Mouse (Mus musculus): ENCODE measurements around the gene Doxl2. TPM values are rescaled to one million over a fixed set of nuclear protein-coding genes. Genes with fewer than 3 reads are reported as not detected.
A peak's percentile ranks its signal among the peaks of the same experiment; 100 is the strongest.

The Doxl2 gene
- polyA plus RNA-seq, 1 experiment = 0.05 TPM

DNA sequence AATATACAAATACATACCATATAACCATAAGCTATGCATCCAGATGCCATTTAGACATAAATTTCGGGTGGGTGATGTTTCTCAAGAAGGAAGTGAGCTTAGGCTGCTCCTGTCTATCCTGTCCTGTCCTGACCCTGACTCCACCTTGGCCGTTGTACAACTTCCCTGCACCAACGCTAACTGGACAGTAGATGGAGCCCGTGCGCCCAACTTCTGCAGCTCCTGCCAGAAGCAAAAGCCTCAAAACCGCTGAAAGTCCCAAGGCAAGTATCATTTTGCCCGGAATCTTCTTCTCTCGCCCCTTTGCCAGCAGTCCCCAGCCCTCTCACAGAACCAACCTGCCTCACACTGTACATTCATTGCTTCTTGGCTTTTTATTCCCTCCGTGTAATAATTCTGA is 33.2 kb downstream of the Doxl2 start:
- H3K27me3 ChIP-seq (ENCODE audit: control insufficient read depth, insufficient read depth, low read length) = no peaks in the 10 kb centered on the region
- peak; percentile 61 for DNase-seq
- no peak overlapping the region for H3K4me3 ChIP-seq (ENCODE audit: control insufficient read depth, insufficient read depth, low read length)
- 2% methylated on average over 9 of the region's 9 CpGs for WGBS
- peak; percentile 83; the same call in 1 of the 2 replicates for TF ChIP-seq CTCF (IDR thresholded peaks at IDR 0.05; ENCODE audit: borderline replicate concordance, control insufficient read depth, extremely low read depth, insufficient read depth, low read length, poor library complexity)
- no peak for TF ChIP-seq POLR2A (IDR thresholded peaks at IDR 0.05; ENCODE audit: control insufficient read depth, extremely low read depth, insufficient read depth, low read length, poor library complexity)
- no peaks in the 10 kb centered on the region for H3K36me3 ChIP-seq (ENCODE audit: control insufficient read depth, insufficient read depth, low read length)
- H3K27ac ChIP-seq (ENCODE audit: control insufficient read depth, insufficient read depth, low read length) = no peak overlapping the region
- peaks cover 2% of the 10 kb centered on the region for H3K4me1 ChIP-seq (replicated peaks; ENCODE audit: control insufficient read depth, insufficient read depth, low read length)

DNA sequence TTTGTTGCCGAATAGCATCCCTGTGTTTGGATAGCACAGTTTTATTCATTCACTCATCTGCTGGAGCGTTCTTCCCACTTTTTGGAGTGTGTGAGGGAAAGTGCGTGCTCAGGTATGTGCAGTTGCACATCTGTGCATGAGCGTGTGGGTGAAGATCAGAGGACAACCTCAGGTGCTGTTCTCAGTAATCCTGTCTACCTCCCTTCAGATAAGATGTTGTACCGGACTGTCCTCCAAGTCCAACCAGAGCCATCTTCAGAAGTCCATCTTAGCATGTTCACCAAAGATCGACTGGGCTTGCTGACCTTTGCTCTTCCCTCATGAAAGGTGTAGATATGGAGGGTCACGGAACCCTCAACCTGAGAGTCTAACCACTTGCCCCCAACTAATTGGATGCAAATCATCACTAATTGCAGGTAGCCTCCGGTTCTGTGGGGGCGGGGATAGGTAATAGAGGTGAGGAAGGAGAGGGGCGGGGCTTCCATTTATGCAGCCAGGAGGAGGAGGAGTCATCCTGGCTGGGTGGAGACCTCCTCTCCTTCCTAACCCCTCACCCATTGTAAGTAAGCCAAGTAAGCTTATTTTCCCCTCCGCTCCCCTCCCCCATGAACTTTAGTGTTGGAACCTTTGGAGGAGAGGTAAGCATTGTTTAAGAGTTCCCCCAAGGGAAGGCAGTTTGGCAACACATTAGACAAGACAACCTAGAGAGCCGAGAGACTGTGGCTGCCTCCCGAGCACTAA is 33.8 kb downstream of the Doxl2 start:
- TF ChIP-seq CTCF (IDR thresholded peaks at IDR 0.05; ENCODE audit: borderline replicate concordance, control insufficient read depth, extremely low read depth, insufficient read depth, low read length, poor library complexity) (no peak), POLR2A (IDR thresholded peaks at IDR 0.05; ENCODE audit: control insufficient read depth, extremely low read depth, insufficient read depth, low read length, poor library complexity) (no peak)
- Histone ChIP-seq H3K27me3 (ENCODE audit: control insufficient read depth, insufficient read depth, low read length) (no peaks in the 10 kb centered on the region), H3K27ac (ENCODE audit: control insufficient read depth, insufficient read depth, low read length) (no peak overlapping the region), H3K4me3 (ENCODE audit: control insufficient read depth, insufficient read depth, low read length) (no peak overlapping the region), H3K36me3 (ENCODE audit: control insufficient read depth, insufficient read depth, low read length) (no peaks in the 10 kb centered on the region), H3K4me1 (replicated peaks; ENCODE audit: control insufficient read depth, insufficient read depth, low read length) (peaks cover 7% of the 10 kb centered on the region)
- DNase-seq = no peak
- WGBS = 56% methylated on average over 13 of the region's 13 CpGs

DNA sequence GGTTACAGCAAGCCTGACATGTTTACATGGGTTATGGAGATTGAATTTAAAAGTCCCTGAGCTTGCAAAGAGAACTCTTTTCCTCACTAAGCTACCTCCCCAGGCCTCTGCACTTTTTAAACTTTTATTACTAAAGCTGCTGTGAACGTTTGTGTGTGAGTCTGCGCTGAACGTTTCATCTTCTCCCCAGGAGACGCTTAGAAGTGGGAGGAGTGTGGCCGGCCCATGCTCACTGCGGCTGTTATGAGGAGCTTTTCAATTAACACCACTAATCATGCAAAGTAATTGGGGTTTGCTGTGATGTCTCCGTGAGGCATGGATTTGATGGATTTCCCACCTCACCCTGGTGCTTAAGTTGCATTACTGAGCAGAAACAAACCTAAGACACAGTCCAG is 34.4 kb downstream of the Doxl2 start:
- DNase-seq = no peak
- WGBS = 85% methylated on average over 7 of the region's 7 CpGs
- TF ChIP-seq CTCF (IDR thresholded peaks at IDR 0.05; ENCODE audit: borderline replicate concordance, control insufficient read depth, extremely low read depth, insufficient read depth, low read length, poor library complexity) (no peak), POLR2A (IDR thresholded peaks at IDR 0.05; ENCODE audit: control insufficient read depth, extremely low read depth, insufficient read depth, low read length, poor library complexity) (no peak)
- Histone ChIP-seq H3K36me3 (ENCODE audit: control insufficient read depth, insufficient read depth, low read length) (no peaks in the 10 kb centered on the region), H3K27me3 (ENCODE audit: control insufficient read depth, insufficient read depth, low read length) (no peaks in the 10 kb centered on the region), H3K4me1 (replicated peaks; ENCODE audit: control insufficient read depth, insufficient read depth, low read length) (peaks cover 7% of the 10 kb centered on the region), H3K4me3 (ENCODE audit: control insufficient read depth, insufficient read depth, low read length) (no peak overlapping the region), H3K27ac (ENCODE audit: control insufficient read depth, insufficient read depth, low read length) (no peak overlapping the region)

DNA sequence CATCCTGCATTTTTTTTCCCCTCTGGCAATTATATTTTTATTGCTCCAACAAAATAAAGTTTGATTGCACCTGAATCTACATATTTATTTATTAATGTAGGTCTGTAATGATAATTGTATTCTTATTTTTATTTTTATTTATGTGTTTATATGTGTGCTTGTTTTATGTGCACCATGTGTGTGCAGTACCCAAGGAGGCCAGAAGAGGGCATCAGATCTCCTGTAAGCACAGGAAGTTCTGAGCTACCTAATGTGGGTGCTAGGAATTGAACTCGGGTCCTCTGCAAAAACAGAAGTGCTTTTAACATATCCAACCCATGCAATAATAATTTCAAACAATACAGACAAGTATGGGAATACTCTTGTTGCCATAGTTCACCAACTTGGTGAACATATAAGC is 34.9 kb downstream of the Doxl2 start:
- H3K4me3 ChIP-seq (ENCODE audit: control insufficient read depth, insufficient read depth, low read length) = no peak overlapping the region
- H3K36me3 ChIP-seq (ENCODE audit: control insufficient read depth, insufficient read depth, low read length) = no peaks in the 10 kb centered on the region
- peaks cover 7% of the 10 kb centered on the region for H3K4me1 ChIP-seq (replicated peaks; ENCODE audit: control insufficient read depth, insufficient read depth, low read length)
- no peak for DNase-seq
- no peaks in the 10 kb centered on the region for H3K27me3 ChIP-seq (ENCODE audit: control insufficient read depth, insufficient read depth, low read length)
- 100% methylated on average over 1 of the region's 1 CpGs for WGBS
- no peak overlapping the region for H3K27ac ChIP-seq (ENCODE audit: control insufficient read depth, insufficient read depth, low read length)
- TF ChIP-seq CTCF (IDR thresholded peaks at IDR 0.05; ENCODE audit: borderline replicate concordance, control insufficient read depth, extremely low read depth, insufficient read depth, low read length, poor library complexity) (no peak), POLR2A (IDR thresholded peaks at IDR 0.05; ENCODE audit: control insufficient read depth, extremely low read depth, insufficient read depth, low read length, poor library complexity) (no peak)

DNA sequence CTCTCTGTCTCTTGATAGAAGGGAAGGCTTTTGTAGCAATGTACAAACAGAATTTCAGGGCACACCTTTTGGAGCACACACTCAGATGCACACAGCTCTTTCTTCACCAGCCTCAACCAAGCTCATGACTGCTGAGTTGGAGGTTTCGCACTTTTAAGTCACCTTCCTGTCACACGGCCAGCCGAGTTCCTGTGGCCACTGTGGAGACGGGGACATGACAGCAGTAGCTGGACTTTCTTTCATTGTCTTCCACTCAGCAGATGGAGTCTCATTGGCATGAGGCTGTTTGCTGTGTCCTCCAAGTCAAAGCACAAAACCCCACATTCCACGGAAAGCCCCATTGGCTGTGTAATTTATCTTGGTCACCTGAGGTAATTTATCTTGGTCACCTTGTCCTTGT is 36.4 kb downstream of the Doxl2 start:
- no peaks in the 10 kb centered on the region for H3K36me3 ChIP-seq (ENCODE audit: control insufficient read depth, insufficient read depth, low read length)
- TF ChIP-seq POLR2A (IDR thresholded peaks at IDR 0.05; ENCODE audit: control insufficient read depth, extremely low read depth, insufficient read depth, low read length, poor library complexity) (no peak), CTCF (IDR thresholded peaks at IDR 0.05; ENCODE audit: borderline replicate concordance, control insufficient read depth, extremely low read depth, insufficient read depth, low read length, poor library complexity) (no peak)
- H3K27me3 ChIP-seq (ENCODE audit: control insufficient read depth, insufficient read depth, low read length) = no peaks in the 10 kb centered on the region
- no peak overlapping the region for H3K27ac ChIP-seq (ENCODE audit: control insufficient read depth, insufficient read depth, low read length)
- DNase-seq = no peak
- H3K4me3 ChIP-seq (ENCODE audit: control insufficient read depth, insufficient read depth, low read length) = no peak overlapping the region
- 64% methylated on average over 5 of the region's 5 CpGs for WGBS
- H3K4me1 ChIP-seq (replicated peaks; ENCODE audit: control insufficient read depth, insufficient read depth, low read length) = peaks cover 7% of the 10 kb centered on the region

DNA sequence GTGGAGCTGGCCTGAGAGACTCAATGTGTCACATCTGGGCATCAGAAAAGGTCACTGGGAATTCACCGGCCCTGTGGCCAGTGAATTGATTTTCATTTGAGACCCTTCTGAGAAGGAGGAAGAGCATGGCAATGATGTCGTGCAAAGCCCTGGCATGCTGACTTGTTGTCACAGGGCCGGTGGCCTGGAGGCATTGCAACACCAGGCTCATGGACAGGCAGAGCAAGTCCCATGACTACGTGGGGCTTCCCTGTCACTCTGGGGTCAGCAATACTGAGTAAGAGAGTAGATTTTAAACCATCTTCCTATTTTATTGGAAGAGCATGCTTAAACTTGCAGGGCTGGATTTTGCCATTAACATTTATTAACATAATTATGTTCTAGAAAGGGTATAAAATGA is 38.3 kb downstream of the Doxl2 start:
- Histone ChIP-seq H3K4me3 (ENCODE audit: control insufficient read depth, insufficient read depth, low read length) (no peak overlapping the region), H3K36me3 (ENCODE audit: control insufficient read depth, insufficient read depth, low read length) (no peaks in the 10 kb centered on the region), H3K4me1 (replicated peaks; ENCODE audit: control insufficient read depth, insufficient read depth, low read length) (peaks cover 12% of the 10 kb centered on the region), H3K27ac (ENCODE audit: control insufficient read depth, insufficient read depth, low read length) (peak overlapping the region; percentile 75), H3K27me3 (ENCODE audit: control insufficient read depth, insufficient read depth, low read length) (no peaks in the 10 kb centered on the region)
- WGBS = 93% methylated on average over 4 of the region's 4 CpGs
- TF ChIP-seq CTCF (IDR thresholded peaks at IDR 0.05; ENCODE audit: borderline replicate concordance, control insufficient read depth, extremely low read depth, insufficient read depth, low read length, poor library complexity) (no peak), POLR2A (IDR thresholded peaks at IDR 0.05; ENCODE audit: control insufficient read depth, extremely low read depth, insufficient read depth, low read length, poor library complexity) (no peak)
- no peak for DNase-seq
